Mouse (Mus musculus): ENCODE data around the gene Elmo1. TPM values are rescaled to one million over a fixed set of nuclear protein-coding genes. Genes with fewer than 3 reads are reported as not detected.

Gene Elmo1
- polyA plus RNA-seq, 1 experiment from 2014 or later: 12.2 TPM

DNA sequence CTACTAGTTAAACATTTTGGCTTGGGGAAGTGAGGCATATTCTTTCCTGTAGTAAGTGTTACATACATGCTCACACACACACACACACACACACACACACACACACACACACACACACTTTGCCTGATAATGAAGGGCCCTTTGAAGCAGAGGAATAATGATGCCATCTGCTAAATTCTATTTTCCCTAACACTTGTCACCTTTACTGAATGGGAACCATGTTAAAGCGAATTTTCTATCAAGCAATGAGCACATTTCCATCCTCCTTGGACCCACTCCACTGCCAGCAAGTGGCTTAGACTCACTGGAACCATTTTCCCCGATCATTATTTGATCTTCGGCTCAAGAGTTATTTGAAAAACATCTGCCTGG, 8.2 kb downstream of the Elmo1 start:
- no peak overlapping the region for H3K4me3 ChIP-seq (ENCODE audit: low read depth, low read length)
- H3K36me3 ChIP-seq (ENCODE audit: control insufficient read depth, insufficient read depth, low read length): no peaks in the 10 kb centered on the region
- H3K27me3 ChIP-seq (ENCODE audit: control insufficient read depth, insufficient read depth, low read length): no peaks in the 10 kb centered on the region
- ATAC-seq (ENCODE audit: insufficient number of reproducible peaks, insufficient read depth, low FRiP score, low read depth): no peak
- 77% methylated on average over 3 of the region's 3 CpGs for WGBS
- no peaks in the 10 kb centered on the region for H3K9me3 ChIP-seq (ENCODE audit: control insufficient read depth, low read depth, low read length)
- H3K4me1 ChIP-seq (ENCODE audit: control insufficient read depth, insufficient read depth, low read length): 0 out of 2 replicates have a peak, but pooled peaks cover 7% of the 10 kb centered on the region
- H3K27ac ChIP-seq (ENCODE audit: low read length): no peak overlapping the region
- H3K9ac ChIP-seq (replicated peaks; ENCODE audit: low read depth, low read length): no peak overlapping the region
- no peak overlapping the region for H3K4me2 ChIP-seq (replicated peaks; ENCODE audit: low read depth, low read length)

DNA sequence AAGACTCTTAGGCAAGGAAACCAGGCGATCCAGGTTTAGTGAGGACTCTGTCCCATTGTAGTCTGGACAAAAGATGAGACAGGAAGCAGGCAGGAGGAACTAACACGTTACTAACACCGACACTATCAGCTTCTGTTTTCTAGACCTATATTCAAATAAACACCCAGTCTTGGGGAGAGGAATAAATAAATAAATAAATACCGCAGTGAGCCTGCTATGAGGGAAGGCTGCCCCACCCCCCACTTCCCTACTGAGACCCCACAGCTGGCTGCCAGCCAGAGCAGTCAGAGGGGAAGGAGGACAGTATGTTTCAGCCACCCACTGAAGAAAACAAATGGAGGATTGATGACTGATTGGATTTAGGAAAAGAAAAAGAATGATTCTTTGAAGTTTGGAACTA, 9.2 kb downstream of the Elmo1 start:
- Histone ChIP-seq H3K4me3 (ENCODE audit: low read depth, low read length) (no peak overlapping the region), H3K4me1 (ENCODE audit: control insufficient read depth, insufficient read depth, low read length) (0 out of 2 replicates have a peak, but pooled peaks cover 7% of the 10 kb centered on the region), H3K4me2 (replicated peaks; ENCODE audit: low read depth, low read length) (no peak overlapping the region), H3K36me3 (ENCODE audit: control insufficient read depth, insufficient read depth, low read length) (no peaks in the 10 kb centered on the region), H3K27me3 (ENCODE audit: control insufficient read depth, insufficient read depth, low read length) (no peaks in the 10 kb centered on the region), H3K9me3 (ENCODE audit: control insufficient read depth, low read depth, low read length) (no peaks in the 10 kb centered on the region), H3K9ac (replicated peaks; ENCODE audit: low read depth, low read length) (no peak overlapping the region), H3K27ac (ENCODE audit: low read length) (no peak overlapping the region)
- WGBS: 14% methylated on average over 4 of the region's 4 CpGs
- peak; percentile 61; the same call in 1 of the 2 replicates for ATAC-seq (ENCODE audit: insufficient number of reproducible peaks, insufficient read depth, low FRiP score, low read depth)

- 60% methylated on average over 3 of the region's 3 CpGs for WGBS
- Histone ChIP-seq H3K4me1 (ENCODE audit: control insufficient read depth, insufficient read depth, low read length) (0 out of 2 replicates have a peak, but pooled peaks cover 7% of the 10 kb centered on the region), H3K4me3 (ENCODE audit: low read depth, low read length) (no peak overlapping the region), H3K4me2 (replicated peaks; ENCODE audit: low read depth, low read length) (no peak overlapping the region), H3K27ac (ENCODE audit: low read length) (no peak overlapping the region), H3K36me3 (ENCODE audit: control insufficient read depth, insufficient read depth, low read length) (no peaks in the 10 kb centered on the region), H3K9ac (replicated peaks; ENCODE audit: low read depth, low read length) (no peak overlapping the region), H3K9me3 (ENCODE audit: control insufficient read depth, low read depth, low read length) (no peaks in the 10 kb centered on the region), H3K27me3 (ENCODE audit: control insufficient read depth, insufficient read depth, low read length) (no peaks in the 10 kb centered on the region)
- no peak for ATAC-seq (ENCODE audit: insufficient number of reproducible peaks, insufficient read depth, low FRiP score, low read depth)
These were observed 10.0 kb downstream of the Elmo1 start for GRCm38 (mm10) chr13:20100357-20100756.

DNA sequence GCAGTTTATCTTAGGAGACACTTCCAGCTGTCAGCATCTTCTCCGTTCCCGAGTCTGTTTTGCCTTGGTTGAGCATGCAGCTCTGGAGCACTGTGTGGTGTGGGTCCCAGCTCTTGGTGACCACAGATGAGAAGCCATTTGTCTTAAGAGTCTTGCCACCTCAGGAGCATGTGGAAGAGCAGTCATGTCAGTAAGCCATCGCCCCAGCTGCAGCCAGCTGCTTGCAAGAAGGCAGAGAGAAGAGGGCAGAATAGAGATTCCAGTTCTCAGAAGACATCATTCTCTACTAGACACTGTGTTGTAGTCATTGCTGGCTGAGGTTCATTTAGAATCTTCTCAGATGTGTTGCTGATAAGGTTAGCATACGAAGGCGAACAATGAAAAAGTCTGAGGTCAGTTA, 11.3 kb downstream of the Elmo1 start:
- Histone ChIP-seq H3K9me3 (ENCODE audit: control insufficient read depth, low read depth, low read length) (no peaks in the 10 kb centered on the region), H3K9ac (replicated peaks; ENCODE audit: low read depth, low read length) (no peak overlapping the region), H3K36me3 (ENCODE audit: control insufficient read depth, insufficient read depth, low read length) (no peaks in the 10 kb centered on the region), H3K4me2 (replicated peaks; ENCODE audit: low read depth, low read length) (no peak overlapping the region), H3K27me3 (ENCODE audit: control insufficient read depth, insufficient read depth, low read length) (no peaks in the 10 kb centered on the region), H3K27ac (ENCODE audit: low read length) (no peak overlapping the region), H3K4me3 (ENCODE audit: low read depth, low read length) (no peak overlapping the region), H3K4me1 (ENCODE audit: control insufficient read depth, insufficient read depth, low read length) (0 out of 2 replicates have a peak, but pooled peaks cover 7% of the 10 kb centered on the region)
- 50% methylated on average over 5 of the region's 5 CpGs for WGBS
- ATAC-seq (ENCODE audit: insufficient number of reproducible peaks, insufficient read depth, low FRiP score, low read depth): no peak

DNA sequence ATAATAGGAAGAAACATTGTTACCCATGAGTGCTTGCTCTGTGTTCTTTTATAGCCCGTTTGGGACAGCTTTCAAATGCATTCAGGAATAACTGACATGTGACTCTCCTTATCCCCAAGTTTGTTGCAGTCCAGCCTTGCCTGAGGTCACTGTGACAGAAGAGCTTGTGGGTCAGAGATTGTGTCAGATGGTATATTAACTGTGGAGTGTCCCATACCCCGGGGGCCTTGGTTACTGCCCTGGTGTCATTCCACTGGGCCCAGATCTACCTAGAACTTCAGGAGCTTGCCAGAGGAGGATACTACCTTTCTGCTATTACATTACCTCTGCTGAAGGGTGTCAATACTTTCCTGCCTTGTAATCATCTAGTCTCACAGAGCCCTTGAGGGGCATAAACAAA, 14.4 kb downstream of the Elmo1 start:
- no peak overlapping the region for H3K27ac ChIP-seq (ENCODE audit: low read length)
- H3K36me3 ChIP-seq (ENCODE audit: control insufficient read depth, insufficient read depth, low read length): no peaks in the 10 kb centered on the region
- H3K9ac ChIP-seq (replicated peaks; ENCODE audit: low read depth, low read length): no peak overlapping the region
- H3K4me1 ChIP-seq (ENCODE audit: control insufficient read depth, insufficient read depth, low read length): 0 out of 2 replicates have a peak, but pooled peaks cover 2% of the 10 kb centered on the region
- H3K27me3 ChIP-seq (ENCODE audit: control insufficient read depth, insufficient read depth, low read length): no peaks in the 10 kb centered on the region
- no peak overlapping the region for H3K4me3 ChIP-seq (ENCODE audit: low read depth, low read length)
- ATAC-seq (ENCODE audit: insufficient number of reproducible peaks, insufficient read depth, low FRiP score, low read depth): no peak
- H3K4me2 ChIP-seq (replicated peaks; ENCODE audit: low read depth, low read length): no peak overlapping the region
- H3K9me3 ChIP-seq (ENCODE audit: control insufficient read depth, low read depth, low read length): no peaks in the 10 kb centered on the region
- 57% methylated on average over 2 of the region's 2 CpGs for WGBS

- no peak overlapping the region for H3K4me2 ChIP-seq (replicated peaks; ENCODE audit: low read depth, low read length)
- H3K36me3 ChIP-seq (ENCODE audit: control insufficient read depth, insufficient read depth, low read length): no peaks in the 10 kb centered on the region
- H3K27ac ChIP-seq (ENCODE audit: low read length): no peak overlapping the region
- no peak overlapping the region for H3K9ac ChIP-seq (replicated peaks; ENCODE audit: low read depth, low read length)
- WGBS: 90% methylated on average over 2 of the region's 2 CpGs
- H3K27me3 ChIP-seq (ENCODE audit: control insufficient read depth, insufficient read depth, low read length): no peaks in the 10 kb centered on the region
- ATAC-seq (ENCODE audit: insufficient number of reproducible peaks, insufficient read depth, low FRiP score, low read depth): no peak
- H3K9me3 ChIP-seq (ENCODE audit: control insufficient read depth, low read depth, low read length): no peaks in the 10 kb centered on the region
- no peaks in the 10 kb centered on the region for H3K4me1 ChIP-seq (ENCODE audit: control insufficient read depth, insufficient read depth, low read length)
- no peak overlapping the region for H3K4me3 ChIP-seq (ENCODE audit: low read depth, low read length)
These were observed 15.6 kb downstream of the Elmo1 start for GRCm38 (mm10) chr13:20105996-20106395.

DNA sequence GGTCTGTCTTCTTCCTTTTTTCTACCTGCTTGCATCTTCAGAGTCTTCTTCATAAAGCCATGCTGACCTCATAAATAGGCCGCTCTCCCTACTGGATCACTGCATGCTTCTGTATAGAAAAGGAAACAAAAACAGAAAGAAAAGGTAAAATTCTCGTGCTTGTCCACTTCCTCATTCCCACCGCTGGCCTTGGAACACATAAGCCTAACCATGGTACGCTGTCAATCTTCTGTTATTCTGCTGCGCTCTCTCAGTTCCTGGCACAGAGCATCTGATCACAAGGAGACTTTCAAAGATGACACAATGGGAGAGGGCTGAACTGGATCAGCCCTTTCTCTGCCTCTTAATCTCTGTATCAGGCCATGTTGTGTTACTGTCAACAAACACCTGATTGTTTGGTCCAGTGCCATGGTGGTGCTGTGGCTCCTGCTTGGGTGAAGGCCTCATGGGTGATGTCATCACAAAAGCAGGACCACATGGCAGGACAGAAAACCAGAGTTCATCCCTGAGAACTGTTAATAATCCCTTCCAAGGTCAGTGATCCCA, 17.6 kb downstream of the Elmo1 start:
- no peak overlapping the region for H3K4me2 ChIP-seq (replicated peaks; ENCODE audit: low read depth, low read length)
- H3K4me3 ChIP-seq (ENCODE audit: low read depth, low read length): no peak overlapping the region
- no peak overlapping the region for H3K9ac ChIP-seq (replicated peaks; ENCODE audit: low read depth, low read length)
- ATAC-seq (ENCODE audit: insufficient number of reproducible peaks, insufficient read depth, low FRiP score, low read depth): no peak
- no peaks in the 10 kb centered on the region for H3K36me3 ChIP-seq (ENCODE audit: control insufficient read depth, insufficient read depth, low read length)
- H3K27ac ChIP-seq (ENCODE audit: low read length): no peak overlapping the region
- H3K27me3 ChIP-seq (ENCODE audit: control insufficient read depth, insufficient read depth, low read length): no peaks in the 10 kb centered on the region
- WGBS: 94% methylated on average over 5 of the region's 5 CpGs
- no peaks in the 10 kb centered on the region for H3K9me3 ChIP-seq (ENCODE audit: control insufficient read depth, low read depth, low read length)
- no peaks in the 10 kb centered on the region for H3K4me1 ChIP-seq (ENCODE audit: control insufficient read depth, insufficient read depth, low read length)

DNA sequence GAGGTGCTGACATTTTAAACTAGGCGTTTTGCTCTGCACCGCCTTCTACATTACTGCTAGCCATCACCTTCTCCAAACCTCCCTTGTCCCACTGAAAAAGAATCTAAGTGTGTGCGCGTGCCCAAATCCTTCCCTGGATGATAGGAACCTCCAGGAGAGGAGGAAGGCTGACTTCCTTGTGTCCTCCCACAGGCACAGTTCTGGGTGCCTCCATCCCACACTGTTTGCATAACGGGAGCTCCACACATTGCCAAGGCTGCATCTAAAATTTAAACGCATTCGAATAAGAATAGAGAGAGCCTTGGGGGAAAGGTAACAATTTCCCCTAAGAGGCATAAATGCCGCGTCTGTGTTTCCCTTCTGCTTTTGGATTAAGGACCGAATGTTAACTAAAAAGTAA, 18.6 kb downstream of the Elmo1 start:
- Histone ChIP-seq H3K27me3 (ENCODE audit: control insufficient read depth, insufficient read depth, low read length) (no peaks in the 10 kb centered on the region), H3K27ac (ENCODE audit: low read length) (no peak overlapping the region), H3K36me3 (ENCODE audit: control insufficient read depth, insufficient read depth, low read length) (no peaks in the 10 kb centered on the region), H3K9ac (replicated peaks; ENCODE audit: low read depth, low read length) (no peak overlapping the region), H3K4me2 (replicated peaks; ENCODE audit: low read depth, low read length) (no peak overlapping the region), H3K4me1 (ENCODE audit: control insufficient read depth, insufficient read depth, low read length) (no peaks in the 10 kb centered on the region), H3K4me3 (ENCODE audit: low read depth, low read length) (no peak overlapping the region), H3K9me3 (ENCODE audit: control insufficient read depth, low read depth, low read length) (no peaks in the 10 kb centered on the region)
- 45% methylated on average over 10 of the region's 10 CpGs for WGBS
- ATAC-seq (ENCODE audit: insufficient number of reproducible peaks, insufficient read depth, low FRiP score, low read depth): no peak

DNA sequence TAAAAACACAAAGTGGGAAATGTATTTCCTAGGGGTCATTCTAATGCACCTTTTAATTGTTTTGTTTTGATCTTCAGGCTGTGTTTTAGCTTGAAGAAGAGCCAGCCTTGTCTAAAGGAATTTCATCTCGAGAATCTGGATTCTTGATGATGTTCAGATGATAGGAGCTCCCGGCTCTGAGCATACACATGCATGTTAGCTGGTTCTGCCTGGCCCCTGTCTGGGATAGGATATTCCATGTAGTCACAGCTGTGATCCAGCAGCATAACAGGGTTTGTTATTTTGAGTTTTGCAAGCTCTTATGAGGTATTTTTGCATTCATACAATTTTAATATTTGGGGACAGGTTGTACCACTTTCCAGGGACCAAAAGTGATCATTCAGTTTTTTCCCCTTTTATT, 19.1 kb downstream of the Elmo1 start:
- no peaks in the 10 kb centered on the region for H3K36me3 ChIP-seq (ENCODE audit: control insufficient read depth, insufficient read depth, low read length)
- H3K4me1 ChIP-seq (ENCODE audit: control insufficient read depth, insufficient read depth, low read length): no peaks in the 10 kb centered on the region
- no peak for ATAC-seq (ENCODE audit: insufficient number of reproducible peaks, insufficient read depth, low FRiP score, low read depth)
- H3K9ac ChIP-seq (replicated peaks; ENCODE audit: low read depth, low read length): no peak overlapping the region
- H3K9me3 ChIP-seq (ENCODE audit: control insufficient read depth, low read depth, low read length): no peaks in the 10 kb centered on the region
- no peak overlapping the region for H3K4me3 ChIP-seq (ENCODE audit: low read depth, low read length)
- no peak overlapping the region for H3K4me2 ChIP-seq (replicated peaks; ENCODE audit: low read depth, low read length)
- H3K27ac ChIP-seq (ENCODE audit: low read length): no peak overlapping the region
- WGBS: 36% methylated on average over 2 of the region's 2 CpGs
- H3K27me3 ChIP-seq (ENCODE audit: control insufficient read depth, insufficient read depth, low read length): no peaks in the 10 kb centered on the region

Measured in stomach, embryonic 14.5 days (tissue).